Mouse (Mus musculus): Measurements from ENCODE around the gene Slc16a4. TPM values are rescaled to one million over a fixed set of nuclear protein-coding genes. Genes with fewer than 3 reads are reported as not detected.
"Not testable (repeated sequence)": the region's sequence is repeated elsewhere in the genome, so short reads cannot be mapped to it uniquely, and the experiment has no call there.

The Slc16a4 gene
- total RNA-seq, 2 experiments from 2014 or later = 1.7 to 2.4 TPM

GRCm38 (mm10) chr3:107286123-107286522 lies 4.9 kb upstream of the Slc16a4 start:
- no peak for DNase-seq (ENCODE audit: low spot score in 2 of 2)
- intact Hi-C loops (cut with DNase I) = no loop called here

GRCm38 (mm10) chr3:107287346-107287745 lies 3.7 kb upstream of the Slc16a4 start:
- no peak for DNase-seq (ENCODE audit: low spot score in 2 of 2)
- intact Hi-C loops (cut with DNase I) = no loop called here

- intact Hi-C loops (cut with DNase I) = no loop called here
- DNase-seq (ENCODE audit: low spot score in 2 of 2) = no peak
These were observed 4.8 kb downstream of the Slc16a4 start for GRCm38 (mm10) chr3:107295672-107296360.

- intact Hi-C loops (cut with DNase I); DNase-seq (ENCODE audit: low spot score in 2 of 2): not testable (repeated sequence)
These were observed 5.9 kb downstream of the Slc16a4 start for GRCm38 (mm10) chr3:107296917-107297316.

GRCm38 (mm10) chr3:107317338-107317737 lies 26.3 kb downstream of the Slc16a4 start:
- DNase-seq (ENCODE audit: low spot score in 2 of 2) = no peak
- intact Hi-C loops (cut with DNase I) = no loop called here

- intact Hi-C loops (cut with DNase I) = no loop called here
- DNase-seq (ENCODE audit: low spot score in 2 of 2) = no peak
These were observed 30.1 kb downstream of the Slc16a4 start for GRCm38 (mm10) chr3:107321141-107321540.

- intact Hi-C loops (cut with DNase I) = no loop called here
- no peak for DNase-seq (ENCODE audit: low spot score in 2 of 2)
These were observed 30.7 kb downstream of the Slc16a4 start for GRCm38 (mm10) chr3:107321776-107322175.

- DNase-seq (ENCODE audit: low spot score in 2 of 2) = no peak
- intact Hi-C loops (cut with DNase I) = no loop called here
These were observed 35.4 kb downstream of the Slc16a4 start for GRCm38 (mm10) chr3:107326442-107326841.

- intact Hi-C loops (cut with DNase I) = loop anchor here (5.0 kb wide), 1 partner anchor 53 kb away; the partner anchor contains the start of gene Lamtor5
- DNase-seq (ENCODE audit: low spot score in 2 of 2) = no peak
These were observed 39.7 kb downstream of the Slc16a4 start for GRCm38 (mm10) chr3:107330503-107331424.

GRCm38 (mm10) chr3:107331746-107332126 lies 40.7 kb downstream of the Slc16a4 start:
- intact Hi-C loops (cut with DNase I) = loop anchor here (5.0 kb wide), 1 partner anchor 54 kb away; the partner anchor contains the start of gene Lamtor5

GRCm38 (mm10) chr3:107332127-107332959 lies 41.3 kb downstream of the Slc16a4 start:
- DNase-seq (ENCODE audit: low spot score in 2 of 2) = peak; percentile 66 to 73
- intact Hi-C loops (cut with DNase I) = loop anchor here (5.0 kb wide), 1 partner anchor 55 kb away; the partner anchor contains the start of gene Lamtor5

More at GRCm38 (mm10) chr3:107331746-107332126, 40.7 kb downstream of the Slc16a4 start:
- DNase-seq (ENCODE audit: low spot score in 2 of 2) = no peak

- intact Hi-C loops (cut with DNase I) = loop anchor here (5.0 kb wide), 1 partner anchor 56 kb away; the partner anchor contains the start of gene Lamtor5
- peak; percentile 95 to 96 for DNase-seq (ENCODE audit: low spot score in 2 of 2)
These were observed 41.9 kb downstream of the Slc16a4 start for GRCm38 (mm10) chr3:107332960-107333380.

- intact Hi-C loops (cut with DNase I) = loop anchor here (5.0 kb wide), 1 partner anchor 56 kb away; the partner anchor contains the start of gene Lamtor5
- peak; percentile 95 to 97 for DNase-seq (ENCODE audit: low spot score in 2 of 2)
These were observed 42.6 kb downstream of the Slc16a4 start, which contains the start of gene Rbm15 for GRCm38 (mm10) chr3:107333381-107334201. Gene Rbm15 (minus strand): TSS chr3:107333673.

- DNase-seq (ENCODE audit: low spot score in 2 of 2) = no peak
- intact Hi-C loops (cut with DNase I) = loop anchor here (5.0 kb wide), 1 partner anchor 57 kb away; the partner anchor contains the start of gene Lamtor5
These were observed 43.3 kb downstream of the Slc16a4 start for GRCm38 (mm10) chr3:107334202-107334934.

- intact Hi-C loops (cut with DNase I) = no loop called here
- DNase-seq (ENCODE audit: low spot score in 2 of 2) = no peak
These were observed 52.9 kb downstream of the Slc16a4 start for GRCm38 (mm10) chr3:107343971-107344370.

- intact Hi-C loops (cut with DNase I) = no loop called here
- no peak for DNase-seq (ENCODE audit: low spot score in 2 of 2)
These were observed 54.1 kb downstream of the Slc16a4 start for GRCm38 (mm10) chr3:107345033-107345725.

GRCm38 (mm10) chr3:107349006-107349405 lies 58.0 kb downstream of the Slc16a4 start:
- intact Hi-C loops (cut with DNase I) = no loop called here
- no peak for DNase-seq (ENCODE audit: low spot score in 2 of 2)

Measured in left cerebral cortex, postnatal 36 days (tissue).